27 mouse cellular contexts compared by ENCODE assay signal in the genomic region with DNA sequence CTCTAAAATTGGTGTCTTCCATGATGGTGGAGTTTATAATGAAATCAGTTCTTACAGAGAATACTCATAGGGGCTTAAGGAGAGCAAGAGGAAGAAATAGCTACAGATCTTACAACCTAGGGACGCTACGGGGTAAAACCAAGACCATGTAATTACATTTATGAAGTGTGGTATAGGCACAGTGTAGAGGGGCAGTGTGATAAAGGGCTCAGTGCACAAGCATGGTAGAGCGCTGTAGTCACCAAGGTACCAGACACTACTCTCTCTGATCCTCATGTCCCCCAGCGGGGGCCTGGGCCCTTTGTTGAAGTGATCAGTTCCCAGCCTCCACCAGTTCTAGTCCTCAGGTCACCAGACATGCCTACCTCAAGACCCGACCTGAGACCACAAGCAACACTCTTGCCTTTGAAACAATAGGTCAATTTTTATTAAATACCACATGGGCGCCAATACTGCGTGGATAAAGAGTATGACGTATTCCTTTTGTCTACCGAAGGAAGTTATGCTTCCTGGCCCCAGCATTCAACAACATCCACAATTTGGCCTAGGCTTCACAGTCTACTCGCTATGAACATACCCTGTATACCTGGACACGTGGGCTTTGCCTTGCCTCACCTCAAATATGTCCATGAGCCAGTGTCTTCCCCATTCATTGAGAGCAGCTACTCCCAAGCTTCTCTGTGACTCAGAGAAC.
DNase-seq lines count a peak whose midpoint lies in the region; ATAC-seq and TF ChIP-seq lines count a peak whose summit lies in the region.
"Had no signal": no experiment of that assay in that cellular context is flagged by ENCODE, and none has a peak within 500 bp of the region (broad histone marks: within the 10 kb centered on the region; RNA-seq: fewer than 3 reads in every experiment).

No protein-coding gene starts in this region.

- intact Hi-C loops in heart, postnatal 14 days (cut with DNase I): no loop called here

- H3K27ac ChIP-seq in intestine, embryonic 16.5 days (ENCODE audit: low read length): 0 out of 2 replicates have a peak overlapping the region, but pooled peaks have one; percentile 28
- H3K27ac ChIP-seq in intestine, embryonic 15.5 days: no peak overlapping the region
- 0 out of 2 replicates have a peak overlapping the region, but pooled peaks have one; percentile 38 for H3K27ac ChIP-seq in cortical plate, adult 2 months (ENCODE audit: insufficient read depth, low read length)
- peak overlapping the region; percentile 53; the same call in 1 of the 2 replicates for H3K27ac ChIP-seq in stomach, postnatal 0 days (replicated peaks)
- H3K27ac ChIP-seq: embryonic facial prominence, embryonic 13.5 days; kidney, embryonic 15.5 days; liver, embryonic 14.5 days; midbrain, embryonic 10.5 days; midbrain, embryonic 15.5 days had no signal

- no peaks in the 10 kb centered on the region for H3K9me3 ChIP-seq in intestine, embryonic 16.5 days (ENCODE audit: control insufficient read depth, low read length)
- H3K9me3 ChIP-seq in intestine, embryonic 15.5 days: no peaks in the 10 kb centered on the region
- H3K9me3 ChIP-seq in stomach, postnatal 0 days (ENCODE audit: control insufficient read depth, low read length): no peaks in the 10 kb centered on the region
- H3K9me3 ChIP-seq: embryonic facial prominence, embryonic 13.5 days; forebrain, embryonic 10.5 days; hindbrain, embryonic 13.5 days; kidney, embryonic 15.5 days; midbrain, embryonic 10.5 days; midbrain, embryonic 15.5 days; neural tube, embryonic 15.5 days had no signal

- TF ChIP-seq EP300 in stomach, postnatal 0 days (optimal IDR thresholded peaks at IDR 0.05): no peak

- no peaks in the 10 kb centered on the region for H3K36me3 ChIP-seq in intestine, embryonic 16.5 days (ENCODE audit: control insufficient read depth, insufficient read depth, low read length)
- no peaks in the 10 kb centered on the region for H3K36me3 ChIP-seq in intestine, embryonic 15.5 days
- H3K36me3 ChIP-seq in stomach, postnatal 0 days (ENCODE audit: control insufficient read depth, insufficient read depth, low read length): no peaks in the 10 kb centered on the region
- H3K36me3 ChIP-seq: embryonic facial prominence, embryonic 13.5 days; forebrain, embryonic 10.5 days; hindbrain, embryonic 13.5 days; kidney, embryonic 15.5 days; midbrain, embryonic 10.5 days; midbrain, embryonic 15.5 days; neural tube, embryonic 15.5 days had no signal

- no peak overlapping the region for H3K4me3 ChIP-seq in intestine, embryonic 16.5 days (ENCODE audit: low read length)
- no peak overlapping the region for H3K4me3 ChIP-seq in intestine, embryonic 15.5 days (replicated peaks)
- no peak overlapping the region for H3K4me3 ChIP-seq in cortical plate, adult 2 months (ENCODE audit: insufficient read depth, low read length)
- H3K4me3 ChIP-seq in stomach, postnatal 0 days (ENCODE audit: low read depth, low read length): no peak overlapping the region
- H3K4me3 ChIP-seq: embryonic facial prominence, embryonic 13.5 days; forebrain, embryonic 10.5 days; hindbrain, embryonic 13.5 days; kidney, embryonic 15.5 days; midbrain, embryonic 10.5 days; midbrain, embryonic 15.5 days; neural tube, embryonic 15.5 days had no signal

- TF ChIP-seq CTCF in cortical plate, adult 2 months (IDR thresholded peaks at IDR 0.05; ENCODE audit: extremely low read depth, insufficient read depth, low read length): no peak
- no peak for TF ChIP-seq CTCF in stomach, postnatal 0 days (IDR thresholded peaks at IDR 0.05; ENCODE audit: low read depth)

- WGBS in intestine, embryonic 16.5 days: 92% methylated on average over 11 of the region's 11 CpGs
- 88% methylated on average over 11 of the region's 11 CpGs for WGBS in intestine, embryonic 15.5 days
- WGBS in stomach, postnatal 0 days: 91% methylated on average over 11 of the region's 11 CpGs

- peaks cover 34% of the 10 kb centered on the region for H3K4me1 ChIP-seq in intestine, embryonic 16.5 days (ENCODE audit: control insufficient read depth, insufficient read depth, low read length)
- H3K4me1 ChIP-seq in intestine, embryonic 15.5 days (replicated peaks): peaks cover 27% of the 10 kb centered on the region
- peaks cover 8% of the 10 kb centered on the region for H3K4me1 ChIP-seq in cortical plate, adult 2 months (ENCODE audit: control insufficient read depth, insufficient read depth, low read length)
- H3K4me1 ChIP-seq in stomach, postnatal 0 days (replicated peaks; ENCODE audit: control insufficient read depth, insufficient read depth): peaks cover 16% of the 10 kb centered on the region
- H3K4me1 ChIP-seq: hindbrain, embryonic 13.5 days had no signal

- TF ChIP-seq POLR2A in cortical plate, adult 2 months (IDR thresholded peaks at IDR 0.05; ENCODE audit: extremely low read depth, insufficient read depth, low read length): no peak

- H3K4me2 ChIP-seq in intestine, embryonic 16.5 days (ENCODE audit: low read depth, low read length): no peak overlapping the region
- H3K4me2 ChIP-seq in intestine, embryonic 15.5 days (replicated peaks): no peak overlapping the region
- no peak overlapping the region for H3K4me2 ChIP-seq in stomach, postnatal 0 days (replicated peaks; ENCODE audit: low read depth)
- H3K4me2 ChIP-seq: embryonic facial prominence, embryonic 13.5 days; hindbrain, embryonic 13.5 days; kidney, embryonic 15.5 days; lung, embryonic 14.5 days; midbrain, embryonic 15.5 days; neural tube, embryonic 15.5 days had no signal

- H3K9ac ChIP-seq in intestine, embryonic 16.5 days (ENCODE audit: low read depth, low read length): no peak overlapping the region
- no peak overlapping the region for H3K9ac ChIP-seq in intestine, embryonic 15.5 days
- no peak overlapping the region for H3K9ac ChIP-seq in stomach, postnatal 0 days (ENCODE audit: low read length)
- H3K9ac ChIP-seq: embryonic facial prominence, embryonic 13.5 days; forebrain, postnatal 0 days; hindbrain, embryonic 13.5 days; kidney, embryonic 15.5 days; liver, embryonic 14.5 days; lung, embryonic 14.5 days; midbrain, embryonic 15.5 days; neural tube, embryonic 15.5 days had no signal

- peak; percentile 44 to 62 for DNase-seq in heart, adult 18-20 months
- DNase-seq in heart, postnatal 14 days: no peak
- no peak for DNase-seq in stomach, postnatal 0 days (ENCODE audit: low spot score)
- DNase-seq: adrenal gland, postnatal 25 days; cerebellum, adult 9-10 months; cerebellum, postnatal 36 days; forebrain, postnatal 0 days; gastrocnemius, postnatal 10 days; kidney, adult 18-20 months; kidney, postnatal 36 days; layer of hippocampus, postnatal 36 days; liver; lung, embryonic 14.5 days; lung, postnatal 14 days; retina, postnatal 1 day; right cerebral cortex, postnatal 14 days had no signal

- ATAC-seq in intestine, embryonic 16.5 days: no peak
- no peak for ATAC-seq in intestine, embryonic 15.5 days
- no peak; the same call in 1 of the 2 replicates for ATAC-seq in stomach, postnatal 0 days (ENCODE audit: low FRiP score, low TSS enrichment)
- ATAC-seq: forebrain, postnatal 0 days; midbrain, embryonic 15.5 days had no signal

- H3K27me3 ChIP-seq in intestine, embryonic 16.5 days (replicated peaks; ENCODE audit: control insufficient read depth, insufficient read depth, low read length): no peaks in the 10 kb centered on the region
- H3K27me3 ChIP-seq in intestine, embryonic 15.5 days (replicated peaks): no peaks in the 10 kb centered on the region
- H3K27me3 ChIP-seq in stomach, postnatal 0 days (ENCODE audit: control insufficient read depth, insufficient read depth, low read length): no peaks in the 10 kb centered on the region
- H3K27me3 ChIP-seq: embryonic facial prominence, embryonic 13.5 days; hindbrain, embryonic 13.5 days; kidney, embryonic 15.5 days; midbrain, embryonic 15.5 days; neural tube, embryonic 15.5 days had no signal

Comparison
In these comparisons a context has a peak if more than half of its experiments do, and no peak if none do; other contexts are left out.
1. DNase-seq: peak in heart, adult 18-20 months (2 of 2); none in heart, postnatal 14 days (0 of 2) and stomach, postnatal 0 days (single experiment).